Mouse (Mus musculus) bone marrow, adult 2 months (tissue): Measurements from ENCODE around the gene Tnfaip8l3.

ENCODE experiments used
- CTCF ChIP-seq: fragments of 200-500 bp; IDR thresholded peaks from 2 replicates; pipeline ENCODE4 v1.5.1; 2011; ENCODE audit warnings: low read length, control low read depth; ENCODE audit not compliant: control insufficient read depth, insufficient read depth
- POLR2A ChIP-seq: fragments of 200-500 bp; IDR thresholded peaks from 2 replicates; pipeline ENCODE4 v1.6.1; 2011; ENCODE audit warnings: low read depth, mild to moderate bottlenecking, control low read depth, low read length, borderline replicate concordance; ENCODE audit not compliant: control insufficient read depth

GRCm38 (mm10) chr9:54073688-54074087 is 5.5 kb upstream of the Tnfaip8l3 start:
- TF ChIP-seq POLR2A = no peak
- no peak for TF ChIP-seq CTCF
